In the genomic region with DNA sequence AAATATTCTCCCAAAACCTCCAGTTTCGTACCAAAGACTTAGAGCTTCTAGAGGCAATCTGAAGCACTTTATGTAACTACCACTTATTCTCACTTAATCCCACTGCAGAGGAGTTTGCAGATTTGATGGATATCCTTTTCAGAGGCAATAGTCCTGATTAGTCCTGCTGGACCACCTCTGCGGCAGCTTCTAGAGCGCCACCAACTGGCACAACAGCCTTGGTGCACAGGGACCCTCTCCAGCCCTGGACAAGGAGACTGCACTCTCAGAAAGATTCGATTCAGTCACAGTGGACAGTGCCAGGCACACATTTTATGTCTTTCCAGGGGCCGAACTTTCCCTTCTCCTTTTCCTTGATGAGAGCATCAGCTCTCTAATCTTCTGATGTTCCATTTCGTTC, we compare ENCODE assay signal across 11 mouse cellular contexts.
A peak's percentile ranks its signal among the peaks of the same experiment; 100 is the strongest.
DNase-seq lines count a peak whose midpoint lies in the region; ATAC-seq lines count a peak whose summit lies in the region.
"Had no signal": no experiment of that assay in that cellular context is flagged by ENCODE, and none has a peak within 500 bp of the region (broad histone marks: within the 10 kb centered on the region; RNA-seq: fewer than 3 reads in every experiment).

No protein-coding gene starts in this region.

- no peaks in the 10 kb centered on the region for H3K4me1 ChIP-seq in midbrain, embryonic 14.5 days (ENCODE audit: control insufficient read depth, insufficient read depth, low read length)
- H3K4me1 ChIP-seq in midbrain, embryonic 15.5 days: no peaks in the 10 kb centered on the region
- H3K4me1 ChIP-seq: megakaryocyte, embryonic 14.5 days had no signal

- H3K4me2 ChIP-seq in midbrain, embryonic 14.5 days (ENCODE audit: low read length): no peak overlapping the region
- no peak overlapping the region for H3K4me2 ChIP-seq in midbrain, embryonic 15.5 days
- H3K4me2 ChIP-seq: limb, embryonic 12.5 days had no signal

- WGBS in midbrain, embryonic 14.5 days: 58% methylated on average over 6 of the region's 6 CpGs
- 54% methylated on average over 6 of the region's 6 CpGs for WGBS in midbrain, embryonic 15.5 days

- ATAC-seq in midbrain, embryonic 14.5 days (ENCODE audit: low FRiP score, low TSS enrichment): no peak
- no peak for ATAC-seq in midbrain, embryonic 15.5 days (replicated peaks)
- ATAC-seq in megakaryocyte, adult 5-6 weeks (ENCODE audit: poor library complexity, severe bottlenecking): no peak

- H3K27me3 ChIP-seq in midbrain, embryonic 14.5 days (ENCODE audit: control insufficient read depth, insufficient read depth, low read length): no peaks in the 10 kb centered on the region
- no peaks in the 10 kb centered on the region for H3K27me3 ChIP-seq in midbrain, embryonic 15.5 days (replicated peaks)
- H3K27me3 ChIP-seq: limb, embryonic 12.5 days; megakaryocyte, embryonic 14.5 days had no signal

- H3K27ac ChIP-seq in midbrain, embryonic 14.5 days (replicated peaks; ENCODE audit: low read depth, low read length): no peak overlapping the region
- H3K27ac ChIP-seq in midbrain, embryonic 15.5 days: no peak overlapping the region
- H3K27ac ChIP-seq: limb, embryonic 12.5 days had no signal

- H3K9ac ChIP-seq in midbrain, embryonic 14.5 days (replicated peaks; ENCODE audit: low read length): no peak overlapping the region
- H3K9ac ChIP-seq in midbrain, embryonic 15.5 days: no peak overlapping the region
- H3K9ac ChIP-seq: limb, embryonic 12.5 days had no signal

- no peaks in the 10 kb centered on the region for H3K36me3 ChIP-seq in midbrain, embryonic 14.5 days (ENCODE audit: control insufficient read depth, insufficient read depth, low read length)
- no peaks in the 10 kb centered on the region for H3K36me3 ChIP-seq in midbrain, embryonic 15.5 days (replicated peaks)
- H3K36me3 ChIP-seq: limb, embryonic 12.5 days had no signal

- H3K9me3 ChIP-seq in midbrain, embryonic 14.5 days (ENCODE audit: control insufficient read depth, low read length): no peaks in the 10 kb centered on the region
- H3K9me3 ChIP-seq in midbrain, embryonic 15.5 days: no peaks in the 10 kb centered on the region
- H3K9me3 ChIP-seq: limb, embryonic 12.5 days had no signal

- peak; percentile 10 for DNase-seq in heart, postnatal 4 days
- DNase-seq in heart, adult 8-10 months (ENCODE audit: low spot score): no peak
- peak; percentile 31 for DNase-seq in midbrain, embryonic 14.5 days
- DNase-seq in adrenal gland, postnatal 36 days: peak; percentile 42 to 52
- DNase-seq in mesoderm, embryonic 11.5 days (ENCODE audit: low read depth, low spot score): peak; percentile 23
- no peak for DNase-seq in ovary, adult 18-20 months (ENCODE audit: low spot score)
- DNase-seq: thymus, postnatal 36 days had no signal

- H3K4me3 ChIP-seq in midbrain, embryonic 14.5 days (replicated peaks; ENCODE audit: low read depth, low read length): no peak overlapping the region
- H3K4me3 ChIP-seq in midbrain, embryonic 15.5 days: no peak overlapping the region
- H3K4me3 ChIP-seq: limb, embryonic 12.5 days; megakaryocyte, embryonic 14.5 days had no signal

Comparison
In these comparisons a context has a peak if more than half of its experiments do, and no peak if none do; other contexts are left out.
1. DNase-seq: peak in heart, postnatal 4 days (single experiment), midbrain, embryonic 14.5 days (single experiment), adrenal gland, postnatal 36 days (2 of 2) and mesoderm, embryonic 11.5 days (single experiment); none in heart, adult 8-10 months (single experiment) and ovary, adult 18-20 months (single experiment).